14 mouse cellular contexts compared by ENCODE assay signal in the genomic region with DNA sequence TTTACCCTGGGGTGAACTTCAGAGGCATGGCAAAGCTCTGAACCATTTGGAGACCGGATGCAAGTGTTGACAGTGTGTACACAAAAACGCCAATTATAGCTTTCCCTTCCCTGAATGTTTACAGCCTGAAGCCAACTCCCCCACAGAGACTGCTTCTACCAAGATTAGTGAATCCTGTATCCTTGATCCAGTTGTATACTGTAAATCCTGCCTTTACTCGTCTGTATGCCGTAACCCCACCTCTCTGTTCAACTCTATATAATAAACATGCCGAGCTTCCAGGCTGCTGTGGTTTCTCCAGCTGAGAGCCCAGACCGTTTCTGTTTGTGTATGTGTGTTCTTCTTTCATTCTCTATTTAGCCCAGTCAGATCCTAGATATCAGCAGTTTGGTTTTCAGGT.
"Had no signal": no experiment of that assay in that cellular context is flagged by ENCODE, and none has a peak within 500 bp of the region (broad histone marks: within the 10 kb centered on the region; RNA-seq: fewer than 3 reads in every experiment).

No protein-coding gene starts in this region.

- H3K4me1 ChIP-seq: midbrain, embryonic 10.5 days; neural tube, embryonic 13.5 days had no signal

- DNase-seq: kidney, adult 11 months; kidney, adult 9 months; kidney, postnatal 14 days; liver; midbrain, embryonic 14.5 days; retina, postnatal 1 day; right cerebral cortex, postnatal 4 days; spleen, adult 18-20 months; thymus, adult 2 months; thymus, postnatal 25 days had no signal

- H3K27ac ChIP-seq: hindbrain, postnatal 0 days; left cerebral cortex, adult 2 months; midbrain, embryonic 10.5 days; neural tube, embryonic 13.5 days had no signal

- H3K4me2 ChIP-seq: neural tube, embryonic 13.5 days had no signal

- H3K4me3 ChIP-seq: left cerebral cortex, adult 2 months; midbrain, embryonic 10.5 days; neural tube, embryonic 13.5 days had no signal

- ATAC-seq: hindbrain, postnatal 0 days had no signal

- H3K36me3 ChIP-seq: midbrain, embryonic 10.5 days; neural tube, embryonic 13.5 days had no signal

- H3K9ac ChIP-seq: neural tube, embryonic 13.5 days had no signal

- H3K9me3 ChIP-seq: midbrain, embryonic 10.5 days; neural tube, embryonic 13.5 days had no signal
